Mouse (Mus musculus) lung, postnatal 0 days (tissue): ENCODE measurements around the gene Chst14.

Experiments
- CTCF ChIP-seq: IDR thresholded peaks from 2 replicates; pipeline ENCODE4 v1.5.1; 2016; ENCODE audit warnings: antibody characterized with exemption, mild to moderate bottlenecking
- EP300 ChIP-seq: IDR thresholded peaks from 2 replicates; pipeline ENCODE4 v1.6.1; 2016; ENCODE audit warnings: antibody characterized with exemption, mild to moderate bottlenecking, control low read depth

DNA sequence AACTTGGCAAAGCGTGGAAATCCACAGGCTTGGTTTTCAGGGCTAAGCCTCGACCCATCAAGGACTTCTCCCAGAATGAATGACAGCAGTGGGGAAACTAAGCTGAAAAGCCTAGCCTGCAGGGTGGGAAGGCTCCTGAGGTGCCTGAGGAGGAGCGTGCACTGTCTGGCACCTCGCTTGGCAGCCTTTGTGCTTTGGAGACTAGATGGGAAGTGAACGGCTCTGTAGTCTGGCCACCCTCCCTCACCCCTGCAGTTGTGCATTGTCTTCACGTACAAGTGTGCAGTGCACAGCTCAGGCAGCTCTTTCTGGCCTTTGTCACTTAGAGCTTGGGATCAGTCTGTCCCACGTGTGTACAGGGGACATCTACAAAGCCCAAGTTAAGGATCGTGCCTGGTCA, 11.6 kb upstream of the Chst14 start:
- TF ChIP-seq CTCF (no peak), EP300 (no peak)
